Mouse (Mus musculus): Measurements from ENCODE around the gene Cdrt4. TPM values are rescaled to one million over a fixed set of nuclear protein-coding genes. Genes with fewer than 3 reads are reported as not detected.

The Cdrt4 gene
- polyA plus RNA-seq, 1 experiment from 2014 or later: not detected

DNA sequence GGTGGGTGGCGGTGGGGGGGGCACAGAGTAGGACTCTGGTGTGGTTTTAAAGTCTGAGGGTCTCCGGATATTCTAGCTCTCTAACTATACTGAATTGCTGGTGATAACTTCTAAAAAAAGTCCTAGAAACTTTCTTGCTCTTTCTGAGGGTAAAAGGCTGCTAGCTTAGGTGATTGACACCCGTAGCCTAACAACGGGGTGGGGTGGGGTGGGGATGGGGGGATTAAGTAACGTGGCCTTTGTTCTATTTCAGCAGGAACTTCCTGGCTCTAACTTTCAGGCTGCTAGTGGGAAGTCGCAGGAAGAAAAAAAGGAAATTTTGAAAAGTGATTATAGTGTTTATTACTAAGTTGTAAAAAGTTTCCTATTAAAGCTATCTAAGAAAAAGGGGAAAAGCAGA is 4.8 kb downstream of the Cdrt4 start:
- Histone ChIP-seq H3K4me3 (ENCODE audit: low read depth, low read length) (no peak overlapping the region), H3K27ac (ENCODE audit: low read length) (no peak overlapping the region), H3K9me3 (replicated peaks; ENCODE audit: control insufficient read depth, low read length) (no peaks in the 10 kb centered on the region), H3K4me2 (ENCODE audit: low read depth, low read length) (no peak overlapping the region), H3K27me3 (ENCODE audit: control insufficient read depth, insufficient read depth, low read depth, low read length) (no peaks in the 10 kb centered on the region), H3K4me1 (ENCODE audit: control insufficient read depth, low read depth, low read length) (no peaks in the 10 kb centered on the region), H3K36me3 (ENCODE audit: control insufficient read depth, insufficient read depth) (no peaks in the 10 kb centered on the region), H3K9ac (ENCODE audit: low read depth, low read length) (no peak overlapping the region)
- WGBS (ENCODE audit: insufficient replicate concordance): 31% methylated on average over 6 of the region's 6 CpGs
- no peak for ATAC-seq (ENCODE audit: low read depth)

DNA sequence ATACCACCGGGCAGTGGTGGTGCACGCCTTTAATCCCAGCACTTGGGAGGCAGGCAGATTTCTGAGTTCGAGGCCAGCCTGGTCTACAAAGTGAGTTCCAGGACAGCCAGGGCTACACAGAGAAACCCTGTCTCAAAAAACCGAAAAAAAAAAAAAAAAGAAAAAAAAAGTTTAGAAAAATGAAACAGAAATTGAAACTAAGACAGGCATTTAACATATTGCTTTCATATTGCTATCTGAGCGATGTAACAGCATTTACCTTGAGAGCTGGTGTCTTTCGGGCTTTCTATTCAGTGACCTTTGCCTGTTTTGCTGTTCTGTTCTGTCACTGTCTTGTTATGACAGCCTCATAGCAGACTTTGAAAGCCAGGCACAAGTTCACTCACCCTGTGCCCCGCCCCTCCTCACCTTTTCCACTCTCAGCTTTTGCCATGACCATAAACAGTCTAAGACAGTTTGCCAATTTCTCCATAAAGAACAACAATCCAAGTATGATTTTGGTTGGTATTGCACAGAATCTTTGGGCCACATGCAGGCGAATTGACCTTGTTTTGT is 6.7 kb downstream of the Cdrt4 start:
- Histone ChIP-seq H3K4me3 (ENCODE audit: low read depth, low read length) (no peak overlapping the region), H3K9ac (ENCODE audit: low read depth, low read length) (no peak overlapping the region), H3K27ac (ENCODE audit: low read length) (no peak overlapping the region), H3K4me1 (ENCODE audit: control insufficient read depth, low read depth, low read length) (no peaks in the 10 kb centered on the region), H3K27me3 (ENCODE audit: control insufficient read depth, insufficient read depth, low read depth, low read length) (no peaks in the 10 kb centered on the region), H3K9me3 (replicated peaks; ENCODE audit: control insufficient read depth, low read length) (no peaks in the 10 kb centered on the region), H3K4me2 (ENCODE audit: low read depth, low read length) (no peak overlapping the region), H3K36me3 (ENCODE audit: control insufficient read depth, insufficient read depth) (no peaks in the 10 kb centered on the region)
- no peak for ATAC-seq (ENCODE audit: low read depth)
- 57% methylated on average over 8 of the region's 8 CpGs for WGBS (ENCODE audit: insufficient replicate concordance)

DNA sequence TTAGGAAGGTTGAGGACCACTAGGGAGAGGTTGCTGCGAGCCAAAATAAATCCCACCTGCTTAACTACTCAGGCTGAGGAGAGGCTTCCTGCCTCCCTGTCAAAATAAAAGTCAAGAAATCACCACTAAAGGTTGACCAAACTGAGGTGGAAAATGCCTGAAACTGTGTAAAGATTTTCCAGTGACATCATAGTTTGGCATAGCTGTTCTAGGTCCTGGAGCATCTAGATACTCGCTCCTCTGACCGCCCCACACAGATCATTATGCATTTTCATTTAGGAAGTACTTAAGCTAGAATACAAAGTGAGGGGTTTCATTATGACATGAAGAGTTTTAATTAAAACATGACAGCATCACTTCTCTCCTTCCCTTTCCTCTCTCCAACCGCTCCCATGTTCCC is 12.3 kb downstream of the Cdrt4 start:
- no peak overlapping the region for H3K9ac ChIP-seq (ENCODE audit: low read depth, low read length)
- no peak overlapping the region for H3K4me2 ChIP-seq (ENCODE audit: low read depth, low read length)
- 66% methylated on average over 4 of the region's 4 CpGs for WGBS (ENCODE audit: insufficient replicate concordance)
- no peak overlapping the region for H3K27ac ChIP-seq (ENCODE audit: low read length)
- H3K36me3 ChIP-seq (ENCODE audit: control insufficient read depth, insufficient read depth): no peaks in the 10 kb centered on the region
- H3K9me3 ChIP-seq (replicated peaks; ENCODE audit: control insufficient read depth, low read length): no peaks in the 10 kb centered on the region
- H3K4me1 ChIP-seq (ENCODE audit: control insufficient read depth, low read depth, low read length): no peaks in the 10 kb centered on the region
- no peaks in the 10 kb centered on the region for H3K27me3 ChIP-seq (ENCODE audit: control insufficient read depth, insufficient read depth, low read depth, low read length)
- no peak overlapping the region for H3K4me3 ChIP-seq (ENCODE audit: low read depth, low read length)
- no peak for ATAC-seq (ENCODE audit: low read depth)

DNA sequence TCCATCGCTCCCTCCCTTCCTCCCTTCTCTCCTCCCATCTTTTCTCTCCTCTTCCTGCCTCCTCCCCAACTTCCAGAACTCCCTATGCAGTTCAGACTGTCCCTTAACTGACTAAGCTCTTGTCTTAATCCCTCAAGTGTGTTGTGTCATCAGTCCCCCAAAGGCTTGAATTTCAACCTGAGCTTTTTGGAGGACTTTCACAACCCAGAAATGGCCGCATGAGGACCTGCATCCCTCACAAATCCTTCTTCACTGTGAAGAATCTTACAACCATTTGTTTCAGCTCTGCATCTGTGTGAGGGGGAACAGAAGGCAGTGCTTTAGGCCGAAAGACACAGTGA is 15.4 kb downstream of the Cdrt4 start:
- no peaks in the 10 kb centered on the region for H3K9me3 ChIP-seq (replicated peaks; ENCODE audit: control insufficient read depth, low read length)
- no peak overlapping the region for H3K4me2 ChIP-seq (ENCODE audit: low read depth, low read length)
- H3K27ac ChIP-seq (ENCODE audit: low read length): no peak overlapping the region
- no peak for ATAC-seq (ENCODE audit: low read depth)
- no peaks in the 10 kb centered on the region for H3K4me1 ChIP-seq (ENCODE audit: control insufficient read depth, low read depth, low read length)
- WGBS (ENCODE audit: insufficient replicate concordance): 34% methylated on average over 3 of the region's 3 CpGs
- H3K4me3 ChIP-seq (ENCODE audit: low read depth, low read length): no peak overlapping the region
- no peaks in the 10 kb centered on the region for H3K36me3 ChIP-seq (ENCODE audit: control insufficient read depth, insufficient read depth)
- no peak overlapping the region for H3K9ac ChIP-seq (ENCODE audit: low read depth, low read length)
- no peaks in the 10 kb centered on the region for H3K27me3 ChIP-seq (ENCODE audit: control insufficient read depth, insufficient read depth, low read depth, low read length)

DNA sequence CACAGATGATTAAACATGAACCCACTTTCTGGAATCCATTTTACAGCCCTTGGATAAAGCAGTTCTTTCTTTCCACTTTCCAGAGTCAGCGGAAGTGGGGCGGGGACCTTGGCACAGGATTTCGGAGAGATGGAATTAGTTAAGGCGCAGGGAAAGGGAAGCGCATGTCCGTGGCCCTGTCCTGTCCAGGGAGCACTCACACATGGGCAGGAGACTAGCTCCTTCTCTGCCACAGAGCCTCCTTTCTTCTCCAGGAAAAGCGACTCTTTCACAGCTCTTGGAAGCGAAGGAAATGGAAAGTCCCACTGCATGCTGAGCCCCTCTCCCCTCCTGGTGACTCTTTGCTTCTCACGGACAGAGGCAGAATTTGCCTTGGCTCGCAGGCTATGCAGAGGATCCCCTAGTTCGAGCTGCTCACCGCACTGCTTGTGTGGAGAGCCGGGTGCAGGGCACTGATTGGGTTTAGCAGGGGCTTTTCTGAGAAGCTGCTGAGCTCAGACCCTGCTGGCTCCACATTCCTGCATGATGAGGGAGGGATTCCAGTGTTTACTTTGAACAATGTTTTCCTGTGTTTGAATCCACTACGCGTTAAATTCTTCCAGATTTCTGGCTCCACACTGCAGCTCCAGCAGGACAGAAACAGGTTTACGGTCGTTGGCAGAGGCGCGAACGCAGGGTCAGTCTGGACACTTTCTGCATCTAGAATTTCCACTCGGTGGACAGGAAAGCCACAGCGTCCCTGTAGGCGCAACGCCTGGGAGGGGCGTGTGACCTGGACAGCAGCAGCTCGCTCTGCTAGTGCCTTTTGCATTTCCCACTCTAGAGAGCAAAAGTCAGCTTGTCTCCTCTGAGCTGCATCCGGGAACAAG is 16.0 kb downstream of the Cdrt4 start:
- Histone ChIP-seq H3K27ac (ENCODE audit: low read length) (no peak overlapping the region), H3K4me3 (ENCODE audit: low read depth, low read length) (no peak overlapping the region; the same call in 1 of the 2 replicates), H3K4me2 (ENCODE audit: low read depth, low read length) (peak overlapping the region; percentile 33; the same call in 1 of the 2 replicates), H3K9ac (ENCODE audit: low read depth, low read length) (no peak overlapping the region), H3K36me3 (ENCODE audit: control insufficient read depth, insufficient read depth) (no peaks in the 10 kb centered on the region), H3K9me3 (replicated peaks; ENCODE audit: control insufficient read depth, low read length) (no peaks in the 10 kb centered on the region), H3K4me1 (ENCODE audit: control insufficient read depth, low read depth, low read length) (no peaks in the 10 kb centered on the region), H3K27me3 (ENCODE audit: control insufficient read depth, insufficient read depth, low read depth, low read length) (no peaks in the 10 kb centered on the region)
- WGBS (ENCODE audit: insufficient replicate concordance): 9% methylated on average over 27 of the region's 27 CpGs
- ATAC-seq (ENCODE audit: low read depth): no peak

DNA sequence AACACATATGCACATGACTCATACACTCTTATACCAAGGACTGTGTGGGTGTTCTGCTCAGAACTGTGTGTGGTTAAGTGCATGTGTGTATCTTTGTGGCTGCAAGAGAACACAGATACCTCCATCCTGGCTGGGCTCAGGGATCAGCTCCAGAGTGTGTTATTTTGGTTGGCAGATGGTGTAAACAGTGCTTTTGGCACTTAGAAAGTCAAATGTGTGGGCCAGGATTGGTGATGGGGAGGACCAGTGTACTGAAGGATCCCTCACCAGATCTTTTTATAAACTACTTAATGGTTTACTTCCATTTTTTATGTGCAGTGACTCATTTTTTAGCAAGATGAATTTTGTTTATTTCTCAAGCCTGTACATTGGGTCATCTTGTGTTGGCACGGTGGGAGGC is 26.2 kb downstream of the Cdrt4 start:
- Histone ChIP-seq H3K36me3 (ENCODE audit: control insufficient read depth, insufficient read depth) (no peaks in the 10 kb centered on the region), H3K4me3 (ENCODE audit: low read depth, low read length) (no peak overlapping the region), H3K9me3 (replicated peaks; ENCODE audit: control insufficient read depth, low read length) (no peaks in the 10 kb centered on the region), H3K4me1 (ENCODE audit: control insufficient read depth, low read depth, low read length) (no peaks in the 10 kb centered on the region), H3K4me2 (ENCODE audit: low read depth, low read length) (no peak overlapping the region), H3K27me3 (ENCODE audit: control insufficient read depth, insufficient read depth, low read depth, low read length) (no peaks in the 10 kb centered on the region; the same call in 1 of the 2 replicates), H3K27ac (ENCODE audit: low read length) (no peak overlapping the region), H3K9ac (ENCODE audit: low read depth, low read length) (no peak overlapping the region)
- no peak for ATAC-seq (ENCODE audit: low read depth)
- 67% methylated on average over 1 of the region's 1 CpGs for WGBS (ENCODE audit: insufficient replicate concordance)

DNA sequence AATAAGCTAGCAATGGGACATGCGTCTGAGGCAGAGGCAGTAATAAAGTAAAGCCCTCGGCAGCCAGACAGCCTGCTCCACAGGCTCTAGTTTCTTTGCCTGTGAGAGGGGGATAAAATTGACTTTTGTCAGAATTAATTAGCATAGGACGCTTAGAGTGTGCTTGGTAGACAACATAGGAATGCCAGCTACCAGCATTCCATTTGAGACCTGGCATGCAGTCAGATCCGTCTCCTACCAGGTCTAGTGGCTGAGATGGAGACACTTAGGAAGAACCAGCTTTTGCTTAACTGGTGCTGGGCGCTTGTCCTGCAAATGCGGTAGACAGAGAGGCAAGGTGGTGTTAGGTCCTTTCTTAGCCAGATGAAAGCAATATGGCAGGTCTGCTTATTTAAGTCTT is 27.9 kb downstream of the Cdrt4 start:
- H3K9ac ChIP-seq (ENCODE audit: low read depth, low read length): no peak overlapping the region
- H3K27me3 ChIP-seq (ENCODE audit: control insufficient read depth, insufficient read depth, low read depth, low read length): no peaks in the 10 kb centered on the region; the same call in 1 of the 2 replicates
- H3K4me1 ChIP-seq (ENCODE audit: control insufficient read depth, low read depth, low read length): no peaks in the 10 kb centered on the region
- no peak overlapping the region for H3K27ac ChIP-seq (ENCODE audit: low read length)
- no peak for ATAC-seq (ENCODE audit: low read depth)
- WGBS (ENCODE audit: insufficient replicate concordance): 61% methylated on average over 6 of the region's 6 CpGs
- H3K4me3 ChIP-seq (ENCODE audit: low read depth, low read length): no peak overlapping the region
- no peaks in the 10 kb centered on the region for H3K9me3 ChIP-seq (replicated peaks; ENCODE audit: control insufficient read depth, low read length)
- no peaks in the 10 kb centered on the region for H3K36me3 ChIP-seq (ENCODE audit: control insufficient read depth, insufficient read depth)
- H3K4me2 ChIP-seq (ENCODE audit: low read depth, low read length): no peak overlapping the region

DNA sequence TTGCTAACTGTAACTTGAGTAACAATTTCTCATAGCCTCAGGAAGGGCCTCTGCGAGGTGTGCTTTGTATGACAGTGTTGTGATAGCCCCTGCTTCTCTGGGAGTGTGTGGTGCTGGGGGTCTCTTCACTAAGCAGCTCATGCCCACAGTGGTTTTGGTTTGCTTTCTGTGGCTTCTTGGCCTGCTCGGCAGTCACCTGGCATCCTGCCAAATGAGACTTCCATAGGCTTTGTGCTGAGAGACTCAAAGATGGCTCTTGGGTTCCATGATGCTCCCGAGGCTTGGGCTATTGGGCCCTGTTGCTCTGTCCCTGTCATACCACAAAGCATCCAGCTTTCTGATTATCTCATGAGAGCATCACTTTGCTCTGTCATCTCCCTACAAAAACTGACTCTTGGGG is 30.7 kb downstream of the Cdrt4 start:
- WGBS (ENCODE audit: insufficient replicate concordance): 58% methylated on average over 3 of the region's 3 CpGs
- Histone ChIP-seq H3K9ac (ENCODE audit: low read depth, low read length) (no peak overlapping the region), H3K4me2 (ENCODE audit: low read depth, low read length) (no peak overlapping the region), H3K4me1 (ENCODE audit: control insufficient read depth, low read depth, low read length) (no peaks in the 10 kb centered on the region), H3K4me3 (ENCODE audit: low read depth, low read length) (no peak overlapping the region), H3K9me3 (replicated peaks; ENCODE audit: control insufficient read depth, low read length) (no peaks in the 10 kb centered on the region), H3K27me3 (ENCODE audit: control insufficient read depth, insufficient read depth, low read depth, low read length) (no peaks in the 10 kb centered on the region), H3K36me3 (ENCODE audit: control insufficient read depth, insufficient read depth) (no peaks in the 10 kb centered on the region), H3K27ac (ENCODE audit: low read length) (no peak overlapping the region)
- no peak for ATAC-seq (ENCODE audit: low read depth)

DNA sequence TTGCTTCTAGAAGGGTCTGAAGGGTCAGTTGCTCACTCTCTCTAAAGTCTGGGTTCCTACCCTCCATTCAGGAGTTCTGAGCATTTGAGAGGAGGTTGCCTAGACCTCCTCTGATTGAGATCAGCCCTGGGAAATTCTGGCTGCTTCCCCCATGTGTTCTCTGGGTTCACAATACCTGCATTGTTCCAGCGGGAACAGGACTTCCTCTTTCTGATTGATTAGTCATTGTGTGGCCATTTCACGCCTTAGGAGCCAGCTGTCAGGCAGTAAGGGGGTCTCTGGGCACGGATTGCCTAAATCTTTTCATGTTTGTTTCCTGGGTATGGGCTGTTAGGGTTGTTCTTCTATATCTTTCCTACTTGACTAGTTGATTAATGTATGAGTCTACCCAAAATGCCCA is 32.8 kb downstream of the Cdrt4 start:
- no peak overlapping the region for H3K4me3 ChIP-seq (ENCODE audit: low read depth, low read length)
- H3K4me1 ChIP-seq (ENCODE audit: control insufficient read depth, low read depth, low read length): no peaks in the 10 kb centered on the region
- H3K9me3 ChIP-seq (replicated peaks; ENCODE audit: control insufficient read depth, low read length): no peaks in the 10 kb centered on the region
- no peak overlapping the region for H3K4me2 ChIP-seq (ENCODE audit: low read depth, low read length)
- no peak for ATAC-seq (ENCODE audit: low read depth)
- H3K27me3 ChIP-seq (ENCODE audit: control insufficient read depth, insufficient read depth, low read depth, low read length): no peaks in the 10 kb centered on the region
- H3K36me3 ChIP-seq (ENCODE audit: control insufficient read depth, insufficient read depth): no peaks in the 10 kb centered on the region
- H3K9ac ChIP-seq (ENCODE audit: low read depth, low read length): no peak overlapping the region
- WGBS (ENCODE audit: insufficient replicate concordance): 6% methylated on average over 3 of the region's 3 CpGs
- H3K27ac ChIP-seq (ENCODE audit: low read length): no peak overlapping the region
